Mouse (Mus musculus): ENCODE results near the gene Frrs1l. TPM values are rescaled to one million over a fixed set of nuclear protein-coding genes. Genes with fewer than 3 reads are reported as not detected.

Frrs1l gene
- polyA plus RNA-seq, 1 experiment from 2014 or later: 2.4 TPM

- H3K4me2 ChIP-seq (ENCODE audit: low read depth, low read length): no peak overlapping the region
- no peak overlapping the region for H3K4me3 ChIP-seq (ENCODE audit: low read depth, low read length)
- H3K27me3 ChIP-seq (ENCODE audit: control insufficient read depth, insufficient read depth, low read length): no peaks in the 10 kb centered on the region
- DNase-seq (ENCODE audit: low spot score) (no peak), ATAC-seq (replicated peaks; ENCODE audit: insufficient number of reproducible peaks, low FRiP score, low TSS enrichment, low read depth) (no peak)
- H3K9me3 ChIP-seq (replicated peaks; ENCODE audit: control insufficient read depth, low read length): no peaks in the 10 kb centered on the region
- WGBS: 76% methylated on average over 8 of the region's 8 CpGs
- no peaks in the 10 kb centered on the region for H3K4me1 ChIP-seq (ENCODE audit: control insufficient read depth, insufficient read depth, low read length)
- no peak overlapping the region for H3K27ac ChIP-seq (replicated peaks; ENCODE audit: low read depth, low read length)
- H3K36me3 ChIP-seq (replicated peaks; ENCODE audit: control insufficient read depth, insufficient read depth, low read depth, low read length): no peaks in the 10 kb centered on the region
- no peak overlapping the region for H3K9ac ChIP-seq (replicated peaks; ENCODE audit: low read length)
These were observed 13.7 kb upstream of the Frrs1l start for GRCm38 (mm10) chr4:57003886-57004285.

- Histone ChIP-seq H3K9me3 (replicated peaks; ENCODE audit: control insufficient read depth, low read length) (no peaks in the 10 kb centered on the region), H3K4me2 (ENCODE audit: low read depth, low read length) (no peak overlapping the region), H3K4me3 (ENCODE audit: low read depth, low read length) (no peak overlapping the region), H3K27ac (replicated peaks; ENCODE audit: low read depth, low read length) (no peak overlapping the region), H3K27me3 (ENCODE audit: control insufficient read depth, insufficient read depth, low read length) (no peaks in the 10 kb centered on the region), H3K9ac (replicated peaks; ENCODE audit: low read length) (no peak overlapping the region), H3K4me1 (ENCODE audit: control insufficient read depth, insufficient read depth, low read length) (no peaks in the 10 kb centered on the region), H3K36me3 (replicated peaks; ENCODE audit: control insufficient read depth, insufficient read depth, low read depth, low read length) (no peaks in the 10 kb centered on the region)
- ATAC-seq (replicated peaks; ENCODE audit: insufficient number of reproducible peaks, low FRiP score, low TSS enrichment, low read depth): no peak
- 71% methylated on average over 3 of the region's 3 CpGs for WGBS
- no peak for DNase-seq (ENCODE audit: low spot score)
These were observed 12.6 kb upstream of the Frrs1l start for GRCm38 (mm10) chr4:57002751-57003150.

- Histone ChIP-seq H3K27me3 (ENCODE audit: control insufficient read depth, insufficient read depth, low read length) (no peaks in the 10 kb centered on the region), H3K4me2 (ENCODE audit: low read depth, low read length) (no peak overlapping the region)
These were observed 11.2 kb upstream of the Frrs1l start for GRCm38 (mm10) chr4:57001437-57001836.

GRCm38 (mm10) chr4:56993331-56993730 lies 3.1 kb upstream of the Frrs1l start:
- no peak for DNase-seq (ENCODE audit: low spot score)
- Histone ChIP-seq H3K9ac (replicated peaks; ENCODE audit: low read length) (no peak overlapping the region), H3K4me1 (ENCODE audit: control insufficient read depth, insufficient read depth, low read length) (no peaks in the 10 kb centered on the region; the same call in 1 of the 2 replicates), H3K27me3 (ENCODE audit: control insufficient read depth, insufficient read depth, low read length) (peaks cover 13% of the 10 kb centered on the region), H3K4me2 (ENCODE audit: low read depth, low read length) (no peak overlapping the region), H3K36me3 (replicated peaks; ENCODE audit: control insufficient read depth, insufficient read depth, low read depth, low read length) (no peaks in the 10 kb centered on the region), H3K4me3 (ENCODE audit: low read depth, low read length) (no peak overlapping the region), H3K9me3 (replicated peaks; ENCODE audit: control insufficient read depth, low read length) (no peaks in the 10 kb centered on the region), H3K27ac (replicated peaks; ENCODE audit: low read depth, low read length) (no peak overlapping the region)
- ATAC-seq (replicated peaks; ENCODE audit: insufficient number of reproducible peaks, low FRiP score, low TSS enrichment, low read depth): no peak
- 85% methylated on average over 7 of the region's 7 CpGs for WGBS

More at GRCm38 (mm10) chr4:57001437-57001836, 11.2 kb upstream of the Frrs1l start:
- Histone ChIP-seq H3K9me3 (replicated peaks; ENCODE audit: control insufficient read depth, low read length) (no peaks in the 10 kb centered on the region), H3K4me3 (ENCODE audit: low read depth, low read length) (no peak overlapping the region), H3K27ac (replicated peaks; ENCODE audit: low read depth, low read length) (no peak overlapping the region), H3K9ac (replicated peaks; ENCODE audit: low read length) (no peak overlapping the region), H3K4me1 (ENCODE audit: control insufficient read depth, insufficient read depth, low read length) (no peaks in the 10 kb centered on the region), H3K36me3 (replicated peaks; ENCODE audit: control insufficient read depth, insufficient read depth, low read depth, low read length) (no peaks in the 10 kb centered on the region)
- DNase-seq (ENCODE audit: low spot score) (no peak), ATAC-seq (replicated peaks; ENCODE audit: insufficient number of reproducible peaks, low FRiP score, low TSS enrichment, low read depth) (no peak)
- 93% methylated on average over 2 of the region's 2 CpGs for WGBS

GRCm38 (mm10) chr4:56991951-56992350 lies 1.8 kb upstream of the Frrs1l start:
- no peak overlapping the region for H3K4me2 ChIP-seq (ENCODE audit: low read depth, low read length)
- H3K27me3 ChIP-seq (ENCODE audit: control insufficient read depth, insufficient read depth, low read length): peaks cover 13% of the 10 kb centered on the region
- no peak overlapping the region for H3K4me3 ChIP-seq (ENCODE audit: low read depth, low read length)
- no peak overlapping the region for H3K27ac ChIP-seq (replicated peaks; ENCODE audit: low read depth, low read length)
- DNase-seq (ENCODE audit: low spot score) (no peak), ATAC-seq (replicated peaks; ENCODE audit: insufficient number of reproducible peaks, low FRiP score, low TSS enrichment, low read depth) (no peak)
- H3K9me3 ChIP-seq (replicated peaks; ENCODE audit: control insufficient read depth, low read length): no peaks in the 10 kb centered on the region
- H3K9ac ChIP-seq (replicated peaks; ENCODE audit: low read length): no peak overlapping the region
- no peaks in the 10 kb centered on the region for H3K36me3 ChIP-seq (replicated peaks; ENCODE audit: control insufficient read depth, insufficient read depth, low read depth, low read length)
- no peaks in the 10 kb centered on the region; the same call in 1 of the 2 replicates for H3K4me1 ChIP-seq (ENCODE audit: control insufficient read depth, insufficient read depth, low read length)
- WGBS: 64% methylated on average over 2 of the region's 2 CpGs

- Histone ChIP-seq H3K36me3 (replicated peaks; ENCODE audit: control insufficient read depth, insufficient read depth, low read depth, low read length) (no peaks in the 10 kb centered on the region), H3K4me2 (ENCODE audit: low read depth, low read length) (peak overlapping the region; percentile 99), H3K27me3 (ENCODE audit: control insufficient read depth, insufficient read depth, low read length) (peaks cover 13% of the 10 kb centered on the region), H3K9me3 (replicated peaks; ENCODE audit: control insufficient read depth, low read length) (no peaks in the 10 kb centered on the region), H3K27ac (replicated peaks; ENCODE audit: low read depth, low read length) (no peak overlapping the region), H3K4me1 (ENCODE audit: control insufficient read depth, insufficient read depth, low read length) (no peaks in the 10 kb centered on the region; the same call in 1 of the 2 replicates), H3K4me3 (ENCODE audit: low read depth, low read length) (peak overlapping the region; percentile 74), H3K9ac (replicated peaks; ENCODE audit: low read length) (peak overlapping the region; percentile 77)
- DNase-seq (ENCODE audit: low spot score) (peak; percentile 31), ATAC-seq (replicated peaks; ENCODE audit: insufficient number of reproducible peaks, low FRiP score, low TSS enrichment, low read depth) (peak; percentile 70)
- WGBS: 1% methylated on average over 41 of the region's 45 CpGs
These were observed 568 bp downstream of the Frrs1l start for GRCm38 (mm10) chr4:56989431-56990214.

GRCm38 (mm10) chr4:56965586-56966179 lies 24.5 kb downstream of the Frrs1l start:
- no peaks in the 10 kb centered on the region for H3K9me3 ChIP-seq (replicated peaks; ENCODE audit: control insufficient read depth, low read length)
- ATAC-seq (replicated peaks; ENCODE audit: insufficient number of reproducible peaks, low FRiP score, low TSS enrichment, low read depth) (no peak), DNase-seq (ENCODE audit: low spot score) (no peak)
- no peak overlapping the region for H3K4me2 ChIP-seq (ENCODE audit: low read depth, low read length)
- H3K27ac ChIP-seq (replicated peaks; ENCODE audit: low read depth, low read length): no peak overlapping the region
- H3K36me3 ChIP-seq (replicated peaks; ENCODE audit: control insufficient read depth, insufficient read depth, low read depth, low read length): no peaks in the 10 kb centered on the region
- H3K9ac ChIP-seq (replicated peaks; ENCODE audit: low read length): no peak overlapping the region
- H3K4me3 ChIP-seq (ENCODE audit: low read depth, low read length): no peak overlapping the region
- H3K4me1 ChIP-seq (ENCODE audit: control insufficient read depth, insufficient read depth, low read length): no peaks in the 10 kb centered on the region
- no peaks in the 10 kb centered on the region for H3K27me3 ChIP-seq (ENCODE audit: control insufficient read depth, insufficient read depth, low read length)
- WGBS: 69% methylated on average over 7 of the region's 7 CpGs

GRCm38 (mm10) chr4:56963687-56964086 lies 26.5 kb downstream of the Frrs1l start:
- Histone ChIP-seq H3K27me3 (ENCODE audit: control insufficient read depth, insufficient read depth, low read length) (no peaks in the 10 kb centered on the region), H3K4me2 (ENCODE audit: low read depth, low read length) (no peak overlapping the region), H3K9me3 (replicated peaks; ENCODE audit: control insufficient read depth, low read length) (no peaks in the 10 kb centered on the region), H3K4me3 (ENCODE audit: low read depth, low read length) (no peak overlapping the region), H3K27ac (replicated peaks; ENCODE audit: low read depth, low read length) (no peak overlapping the region), H3K9ac (replicated peaks; ENCODE audit: low read length) (no peak overlapping the region), H3K36me3 (replicated peaks; ENCODE audit: control insufficient read depth, insufficient read depth, low read depth, low read length) (no peaks in the 10 kb centered on the region), H3K4me1 (ENCODE audit: control insufficient read depth, insufficient read depth, low read length) (no peaks in the 10 kb centered on the region)
- WGBS: 89% methylated on average over 6 of the region's 6 CpGs
- ATAC-seq (replicated peaks; ENCODE audit: insufficient number of reproducible peaks, low FRiP score, low TSS enrichment, low read depth): no peak
- no peak for DNase-seq (ENCODE audit: low spot score)
